Mouse (Mus musculus): ENCODE measurements around the gene Adamts10.

Gene Adamts10

DNA sequence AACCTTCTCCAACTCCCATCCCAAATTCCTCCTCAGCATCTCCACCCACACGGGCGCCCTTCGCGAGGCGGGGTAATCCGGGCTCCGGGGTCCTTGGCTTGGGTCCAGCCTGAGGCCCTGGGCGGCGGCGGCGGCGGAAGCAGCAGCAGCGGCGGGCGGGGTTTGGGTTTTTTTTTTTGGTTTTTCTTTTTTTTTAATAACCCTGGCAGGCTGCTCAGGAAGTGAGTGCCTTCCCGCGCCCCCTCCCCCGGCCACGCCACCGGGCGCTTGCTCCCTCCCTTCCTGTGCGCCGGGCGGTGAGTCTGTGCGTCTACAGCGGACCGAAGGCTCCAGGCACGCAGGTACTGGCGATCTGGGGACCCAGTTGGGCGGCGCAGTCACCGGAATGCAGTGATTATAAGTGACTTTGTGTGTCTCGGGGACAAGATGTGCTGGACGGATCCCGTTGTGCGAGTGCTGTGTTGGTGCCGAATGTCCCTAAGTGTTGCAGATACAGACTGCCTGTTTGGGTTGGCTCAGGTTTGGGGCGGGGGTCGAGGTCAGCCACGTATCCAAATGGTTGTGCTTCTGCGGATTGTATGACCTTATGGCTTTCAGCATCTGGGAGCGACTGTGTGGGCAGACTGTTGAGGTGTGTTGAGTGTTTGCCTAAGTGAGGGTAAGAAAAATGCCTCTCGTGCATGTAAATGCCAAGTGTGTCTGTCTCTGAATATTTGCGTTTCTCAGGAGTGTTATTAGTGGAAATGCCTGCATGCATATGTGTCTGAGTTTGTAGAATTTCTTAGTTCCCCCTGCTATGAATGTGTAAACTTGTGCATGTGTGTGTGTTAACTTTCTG is at the start of gene Adamts10:
Gene Adamts10 (plus strand): TSS at position 287 of the 838 bp plus-strand sequence.
- in situ Hi-C loops (cut with MboI, MseI): no loop called here

DNA sequence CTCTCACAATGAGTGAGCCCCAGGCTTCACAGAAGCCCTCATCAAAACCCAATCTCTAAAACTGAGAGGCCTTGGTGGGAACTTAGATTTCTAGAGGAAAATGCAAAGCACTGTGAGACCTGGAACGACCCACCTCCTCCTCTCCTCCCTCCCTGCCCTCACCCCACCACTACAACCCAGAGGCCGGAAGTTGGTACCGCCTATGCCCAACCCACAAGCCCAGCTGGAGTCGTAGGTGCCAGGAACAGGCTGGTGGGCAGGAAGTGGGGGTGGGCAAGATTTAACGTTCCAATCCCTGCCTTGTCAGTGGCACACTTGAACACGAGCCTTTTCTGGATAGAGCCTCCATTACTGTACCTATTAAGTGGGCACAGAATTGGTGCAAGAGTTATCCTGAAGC is 40.0 kb upstream of the Adamts10 start:
- in situ Hi-C loops (cut with MboI, MseI): no loop called here

DNA sequence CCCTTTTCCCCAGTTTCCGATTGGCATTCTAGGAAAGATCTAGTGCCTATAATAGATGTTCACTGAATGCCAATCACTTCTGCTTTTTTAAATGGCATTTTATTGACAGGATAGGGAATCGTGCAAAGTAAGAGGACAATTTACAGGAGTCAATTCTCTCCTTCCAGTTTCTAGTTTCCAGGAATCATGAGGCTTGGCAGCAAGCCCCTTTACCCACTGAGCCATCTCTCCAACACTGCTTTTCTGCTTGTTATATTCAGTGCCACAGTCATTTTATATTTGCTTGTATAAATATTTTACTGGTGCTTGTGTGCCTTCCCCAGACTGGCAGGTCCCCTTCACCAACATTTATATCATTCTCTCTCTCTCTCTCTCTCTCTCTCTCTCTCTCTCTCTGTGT is 36.8 kb upstream of the Adamts10 start:
- in situ Hi-C loops (cut with MboI, MseI): no loop called here

DNA sequence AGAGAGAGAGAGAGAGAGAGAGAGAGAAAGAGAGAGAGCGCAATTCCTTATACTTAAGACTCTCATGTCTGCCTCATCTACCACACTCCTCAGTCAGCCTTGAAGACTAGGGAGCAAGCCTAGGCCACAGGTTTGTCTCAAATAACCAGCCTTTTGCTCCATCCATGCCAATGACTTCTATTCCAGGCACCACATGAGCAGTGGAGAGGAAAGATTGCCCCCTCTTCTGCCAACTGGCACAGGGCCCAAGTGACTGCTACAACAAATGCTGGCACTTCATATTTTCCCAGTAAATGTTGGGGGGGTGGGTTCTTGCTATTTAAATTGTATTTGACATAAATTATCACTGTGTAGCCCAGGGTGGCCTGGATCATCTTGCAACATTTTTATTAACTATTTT is 36.4 kb upstream of the Adamts10 start:
- in situ Hi-C loops (cut with MboI, MseI): no loop called here

DNA sequence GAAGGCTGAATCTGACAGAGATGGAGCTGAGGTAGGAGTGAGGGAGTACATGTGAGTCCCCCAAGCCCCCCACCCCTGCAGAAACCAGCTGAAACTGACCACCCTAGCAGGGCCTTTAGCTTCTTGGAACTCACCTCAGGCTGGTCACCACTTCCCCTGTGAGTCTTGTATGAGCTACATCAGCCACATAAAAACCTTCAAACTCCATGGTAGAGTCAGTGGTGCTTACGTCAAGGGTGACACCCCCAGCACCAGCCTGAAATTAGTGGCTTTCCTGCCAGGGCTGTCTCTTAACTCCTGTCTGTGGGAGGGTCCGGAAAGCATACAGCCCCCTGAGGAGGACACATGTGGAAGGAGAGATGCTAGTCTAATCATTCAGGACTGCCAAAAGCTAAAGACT is 32.6 kb upstream of the Adamts10 start:
- in situ Hi-C loops (cut with MboI, MseI): no loop called here

DNA sequence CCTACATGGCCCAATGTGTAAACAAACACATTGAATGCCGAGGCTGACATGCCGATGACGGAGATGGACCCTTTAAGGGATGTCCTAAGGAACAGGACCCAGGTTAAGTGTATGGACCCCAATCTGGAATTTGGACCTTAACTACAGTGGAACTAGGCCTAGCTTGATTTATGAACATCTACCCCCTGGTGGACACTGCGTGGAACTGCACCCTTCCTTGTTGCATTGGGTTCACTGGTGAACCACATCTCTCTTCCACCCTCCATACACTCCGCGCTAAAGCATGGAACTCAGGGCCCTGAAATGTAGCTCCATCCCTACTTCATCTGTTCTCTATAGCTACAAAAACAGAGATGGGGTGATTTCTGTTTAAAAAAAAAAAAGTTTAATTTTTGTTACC is 30.9 kb upstream of the Adamts10 start:
- in situ Hi-C loops (cut with MboI, MseI): no loop called here

DNA sequence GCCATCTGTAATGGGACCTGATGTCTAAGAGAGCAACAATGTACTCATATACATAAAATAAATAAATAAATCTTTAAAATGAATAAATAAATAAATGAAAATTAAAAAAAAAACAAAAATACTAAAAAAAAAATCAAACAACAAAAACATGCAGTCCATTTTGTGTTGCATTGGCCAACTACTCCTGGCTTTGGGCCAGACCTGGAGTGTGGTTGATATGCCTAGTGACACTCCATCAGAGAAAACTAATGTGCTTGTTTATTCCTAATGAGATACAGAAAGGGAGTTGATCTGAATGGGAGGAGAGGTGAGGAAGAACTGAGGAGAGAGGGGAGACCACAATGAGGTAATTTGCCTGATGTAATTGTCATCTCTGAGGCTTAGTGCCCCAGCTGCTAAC is 29.4 kb upstream of the Adamts10 start:
- in situ Hi-C loops (cut with MboI, MseI): no loop called here

DNA sequence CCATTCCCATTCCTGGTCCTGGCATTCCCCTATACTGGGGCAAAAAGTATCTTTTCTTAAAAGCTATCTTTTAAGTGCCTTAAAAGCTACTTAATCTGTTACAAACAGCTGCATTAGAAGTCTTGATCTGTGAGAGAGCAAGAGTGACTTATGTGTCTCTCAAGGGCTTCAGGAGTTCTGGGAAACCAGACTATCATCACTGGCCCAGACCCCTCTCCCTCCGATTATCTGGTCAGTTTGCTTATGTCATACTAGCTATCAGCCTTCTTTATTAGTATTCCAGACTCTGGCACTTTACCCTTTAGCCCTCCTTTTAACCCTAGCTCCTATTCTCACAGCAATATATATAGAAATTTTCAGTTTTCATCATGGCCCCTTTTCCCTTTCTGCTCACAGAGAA is 25.1 kb upstream of the Adamts10 start:
- in situ Hi-C loops (cut with MboI, MseI): no loop called here

DNA sequence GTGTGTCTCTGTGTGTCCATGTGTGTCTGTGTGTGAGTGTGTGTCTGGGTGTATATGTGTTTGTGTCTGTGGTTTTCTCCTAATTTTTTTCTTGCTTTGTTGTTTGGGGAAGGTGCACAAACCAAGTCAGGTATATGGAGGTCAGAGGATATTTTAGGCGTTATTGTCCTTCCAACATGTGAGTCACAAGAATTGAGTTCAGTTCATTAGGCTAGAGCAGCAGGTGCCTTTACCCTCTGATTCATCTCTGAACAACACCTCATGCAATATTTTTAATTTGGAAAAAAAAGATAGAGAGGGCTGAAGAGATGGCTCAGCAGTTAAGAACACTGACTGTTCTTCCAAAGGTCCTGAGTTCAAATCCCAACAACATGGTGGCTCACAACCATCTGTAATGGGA is 15.6 kb upstream of the Adamts10 start:
- in situ Hi-C loops (cut with MboI, MseI): no loop called here

DNA sequence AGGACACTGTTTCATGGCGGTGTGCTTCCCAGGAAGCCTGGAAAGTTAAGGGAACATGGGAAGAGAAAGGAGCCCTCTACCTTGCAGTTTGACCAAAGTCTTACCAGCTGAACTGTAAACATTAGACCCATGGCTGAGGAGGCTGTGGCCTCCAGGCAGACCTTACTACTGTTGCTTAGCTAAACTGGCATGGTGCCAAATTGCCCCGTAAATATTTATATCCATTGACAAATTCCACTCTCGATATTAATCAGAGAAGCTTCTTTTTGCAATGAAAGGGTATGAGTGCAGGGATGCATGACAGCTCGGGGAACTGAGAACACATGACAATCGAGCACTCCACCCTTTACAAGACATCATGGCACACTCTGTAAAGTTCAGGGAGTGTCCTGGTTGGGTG is 13.8 kb upstream of the Adamts10 start:
- in situ Hi-C loops (cut with MboI, MseI): no loop called here

DNA sequence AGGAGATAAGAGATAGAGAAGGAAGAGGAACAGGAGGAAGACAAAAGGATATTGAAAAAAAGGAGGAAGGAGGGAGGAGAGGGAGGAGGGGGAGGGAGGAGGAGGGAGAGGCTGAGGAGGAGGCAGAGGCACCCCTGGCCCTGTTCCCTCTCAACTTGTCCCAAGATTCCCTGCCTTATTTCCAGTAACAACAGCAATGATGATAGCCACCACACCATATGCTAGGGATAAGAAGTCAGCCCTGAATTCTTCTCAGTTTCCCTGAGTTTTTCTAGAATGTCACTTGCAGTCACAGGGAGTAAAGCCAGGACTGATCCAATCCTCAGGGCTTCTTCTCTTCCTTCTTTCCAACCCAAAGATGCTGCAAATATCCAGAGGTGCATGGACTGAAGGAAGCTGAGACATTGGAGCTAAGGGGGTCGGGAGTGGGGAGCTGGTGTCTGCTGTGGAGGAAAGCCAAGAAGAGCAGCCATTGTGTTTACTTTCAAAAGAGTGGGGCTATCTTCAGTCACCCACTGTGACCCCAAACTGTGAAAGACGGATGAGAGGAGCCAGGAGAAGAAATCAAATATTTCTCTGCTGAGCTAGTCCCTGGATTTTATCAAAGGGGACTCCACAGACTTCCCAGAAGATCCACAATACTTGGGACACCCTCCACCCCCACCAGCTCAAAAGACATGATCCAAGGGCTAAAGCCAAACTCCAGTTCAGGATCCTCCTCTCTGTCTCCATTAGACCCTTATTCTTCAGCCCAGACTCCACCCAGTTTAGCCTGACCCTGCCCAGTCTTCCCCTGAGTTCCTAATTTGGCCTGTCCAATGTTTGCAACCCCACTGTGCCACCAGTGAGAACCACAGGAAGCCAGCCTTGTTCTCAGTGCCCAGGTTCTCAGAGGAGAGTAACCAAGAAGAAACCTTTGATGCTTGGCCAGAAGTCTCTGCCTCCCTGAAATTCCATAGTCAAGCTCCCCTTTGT is 11.3 kb upstream of the Adamts10 start:
- in situ Hi-C loops (cut with MboI, MseI): no loop called here

DNA sequence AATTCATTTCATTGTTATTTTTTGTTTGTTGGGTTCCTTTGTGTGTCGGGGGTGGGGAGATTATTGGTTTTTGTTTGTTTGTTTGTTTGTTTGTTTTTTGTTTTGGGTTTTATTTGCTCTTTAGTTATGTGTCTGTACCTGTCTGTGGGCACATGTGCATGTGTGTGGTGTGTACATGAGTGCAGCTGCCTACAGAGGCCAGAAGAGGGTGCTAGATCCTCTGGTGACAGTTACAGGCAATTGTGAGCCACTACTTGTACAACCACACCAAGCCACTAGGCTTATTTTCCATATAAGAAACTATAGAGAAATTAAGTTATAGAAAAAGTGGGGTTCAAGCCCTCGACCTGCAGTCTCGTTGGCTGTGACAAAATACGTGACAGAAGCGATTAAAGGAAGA is 10.1 kb upstream of the Adamts10 start:
- in situ Hi-C loops (cut with MboI, MseI): no loop called here

DNA sequence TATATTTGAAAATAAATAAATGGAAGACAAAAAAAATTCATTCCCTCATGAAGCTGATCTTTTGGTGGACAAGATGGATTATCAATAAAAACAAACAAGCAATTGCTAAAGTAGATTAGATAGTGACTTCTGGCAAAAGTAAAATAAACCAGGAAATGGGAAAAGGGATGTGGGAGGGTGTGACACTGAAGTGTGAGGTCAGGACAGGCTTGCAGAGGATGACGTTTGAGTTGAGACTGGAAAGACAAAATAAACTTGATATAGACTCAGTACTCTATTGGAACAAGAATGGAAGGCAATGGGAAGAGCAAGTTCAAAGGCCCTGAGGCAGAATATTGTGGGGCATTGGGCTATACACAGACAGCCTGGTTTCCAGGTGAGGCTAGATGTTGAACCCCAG is 3.6 kb upstream of the Adamts10 start:
- in situ Hi-C loops (cut with MboI, MseI): no loop called here

DNA sequence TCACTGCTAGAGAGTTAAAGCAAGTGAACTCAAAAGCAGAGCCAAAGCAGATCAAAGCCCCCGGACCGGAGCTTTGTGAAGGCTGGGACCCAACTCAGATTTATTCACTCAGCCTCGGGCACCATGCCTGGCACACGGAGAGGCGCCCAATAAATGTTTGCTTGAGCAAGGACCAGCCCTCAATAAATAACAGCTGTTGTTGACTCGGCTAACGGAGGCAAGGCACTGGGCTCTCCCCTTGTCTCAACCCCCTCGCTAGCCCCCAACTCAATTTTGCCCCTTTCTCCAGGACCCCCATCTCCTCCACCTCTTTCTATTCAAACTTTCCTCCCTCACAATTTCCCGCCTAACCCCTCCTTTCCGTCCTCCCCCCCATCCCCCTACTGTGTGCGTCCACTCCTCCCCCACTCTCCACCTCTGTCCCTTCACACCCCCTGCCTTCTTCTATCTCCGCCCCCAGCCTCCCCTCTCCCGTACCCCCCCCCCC is 530 bp upstream of the Adamts10 start:
- in situ Hi-C loops (cut with MboI, MseI): no loop called here

DNA sequence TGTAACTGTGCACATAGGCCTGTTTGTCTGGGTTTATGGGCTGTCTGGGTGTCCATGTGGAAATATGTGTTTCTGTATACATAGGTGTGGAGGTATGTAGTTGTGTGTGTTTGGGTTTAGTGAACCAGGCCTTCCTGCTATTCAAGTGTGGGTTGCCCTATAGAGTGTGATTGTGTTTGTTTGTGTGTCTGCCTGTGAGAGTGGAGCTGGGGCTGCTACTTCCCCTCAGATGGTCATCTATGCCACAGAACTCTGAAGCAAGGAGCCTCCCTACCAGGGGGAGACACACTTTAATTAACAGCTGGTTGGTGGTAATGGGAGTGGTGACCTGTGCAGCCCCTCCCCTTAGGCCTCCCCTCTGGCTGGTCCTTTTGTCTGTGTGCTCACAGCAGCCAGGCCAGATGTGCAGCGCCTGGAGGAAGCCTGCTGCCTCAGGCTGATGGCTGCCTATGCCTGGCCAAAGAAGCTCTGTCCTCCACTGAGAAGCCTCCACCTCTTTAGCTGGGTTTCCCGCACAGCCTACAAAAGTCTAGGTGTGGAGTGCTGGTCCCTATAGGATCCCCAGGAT is 886 bp downstream of the Adamts10 start:
- in situ Hi-C loops (cut with MboI, MseI): no loop called here

DNA sequence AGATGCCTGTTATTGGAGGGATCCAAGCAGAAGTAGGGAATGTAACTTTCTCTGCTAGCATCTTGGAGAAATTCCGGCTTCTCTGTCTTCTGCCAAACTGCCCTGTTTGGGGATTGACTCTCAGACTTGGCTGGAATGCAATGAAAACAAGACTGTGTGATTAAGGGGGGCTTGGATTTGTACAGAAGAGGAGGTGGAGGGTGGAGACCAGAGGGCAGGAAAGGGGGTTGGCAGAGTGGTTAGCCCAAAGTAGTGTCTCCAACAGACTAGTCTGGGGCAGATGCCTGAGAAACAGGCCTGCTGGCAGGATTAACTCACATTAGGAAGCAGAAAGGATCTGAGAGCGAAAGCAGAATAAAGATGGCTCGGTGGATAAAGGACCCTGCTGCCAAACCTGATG is 2.5 kb downstream of the Adamts10 start:
- in situ Hi-C loops (cut with MboI, MseI): no loop called here

DNA sequence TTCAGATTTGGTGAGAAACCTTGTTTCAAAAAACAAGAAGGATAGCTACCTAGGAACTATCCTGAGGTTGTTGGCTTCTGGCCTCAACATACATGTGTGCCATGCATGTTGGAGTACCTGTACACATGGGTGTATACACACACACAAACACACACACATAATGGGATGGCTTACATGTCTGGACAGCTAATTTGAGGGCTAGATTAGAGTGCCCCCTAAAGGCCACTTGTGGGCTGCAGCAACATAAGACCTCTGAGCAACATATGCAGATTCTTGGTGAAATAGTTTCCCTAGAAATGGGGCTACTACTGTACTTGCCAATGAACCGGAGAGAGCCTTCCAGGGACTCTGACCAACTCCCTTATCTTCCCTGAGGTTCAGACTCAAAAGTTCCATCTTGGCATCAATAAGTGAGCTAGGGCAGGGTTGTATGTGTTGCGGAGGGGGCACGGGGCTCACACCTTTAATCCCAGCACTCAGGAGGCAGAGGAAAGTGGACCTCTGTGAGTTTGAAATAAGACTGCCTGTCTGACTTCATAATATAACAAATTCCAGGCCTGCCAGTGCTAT is 15.2 kb downstream of the Adamts10 start:
- in situ Hi-C loops (cut with MboI, MseI): no loop called here

DNA sequence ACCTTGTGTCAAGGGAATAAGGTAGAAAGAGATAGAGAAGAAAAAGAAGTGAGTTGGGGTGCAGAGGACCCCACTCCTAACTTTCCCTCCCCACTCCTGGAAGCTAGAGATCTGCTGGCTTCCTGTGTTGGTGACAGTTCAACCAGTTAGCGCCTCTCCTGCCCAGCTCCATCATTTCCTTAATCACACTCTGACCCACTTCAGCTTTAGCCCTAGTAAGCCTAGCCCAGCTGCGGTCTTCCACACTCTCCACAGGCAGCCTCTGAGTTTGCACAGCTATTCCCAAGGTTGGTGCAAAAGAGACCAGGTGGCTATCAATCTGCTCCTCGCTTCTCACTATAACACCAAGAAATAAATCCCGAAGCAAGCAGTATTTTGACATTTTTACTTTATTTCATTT is 15.9 kb downstream of the Adamts10 start:
- in situ Hi-C loops (cut with MboI, MseI): no loop called here

DNA sequence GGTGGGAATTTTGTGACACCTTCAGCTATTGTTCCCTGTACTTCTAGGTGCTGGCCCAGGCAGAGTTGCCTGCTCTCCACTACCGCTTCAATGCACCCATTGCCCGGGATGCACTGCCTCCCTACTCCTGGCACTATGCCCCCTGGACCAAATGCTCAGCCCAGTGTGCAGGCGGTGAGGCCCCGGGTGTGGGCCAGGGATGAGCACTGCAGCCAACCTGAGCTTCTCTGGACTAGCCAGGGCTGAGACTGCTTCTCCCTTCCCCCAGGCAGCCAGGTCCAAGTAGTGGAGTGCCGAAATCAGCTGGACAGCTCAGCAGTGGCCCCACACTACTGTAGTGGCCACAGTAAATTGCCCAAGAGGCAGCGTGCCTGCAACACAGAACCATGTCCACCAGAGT is 25.2 kb downstream of the Adamts10 start:
- in situ Hi-C loops (cut with MboI, MseI): no loop called here

DNA sequence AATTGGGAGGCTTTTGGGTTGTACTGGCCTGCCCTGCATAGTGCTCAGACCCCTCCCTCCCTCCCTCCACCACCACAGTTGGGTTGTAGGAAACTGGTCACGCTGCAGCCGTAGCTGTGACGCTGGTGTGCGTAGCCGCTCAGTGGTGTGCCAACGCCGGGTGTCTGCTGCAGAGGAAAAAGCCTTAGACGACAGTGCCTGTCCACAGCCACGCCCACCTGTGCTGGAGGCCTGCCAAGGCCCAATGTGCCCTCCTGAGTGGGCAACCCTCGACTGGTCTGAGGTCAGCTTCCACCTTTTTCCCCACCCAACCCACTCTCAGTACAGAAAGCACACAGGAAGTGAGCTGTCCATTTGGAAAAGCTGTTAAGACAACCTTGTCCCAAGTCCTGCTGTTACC is 26.4 kb downstream of the Adamts10 start:
- in situ Hi-C loops (cut with MboI, MseI): loop anchor here (10.0 kb wide), 1 partner anchor 524 kb away; no protein-coding TSS in a partner anchor

DNA sequence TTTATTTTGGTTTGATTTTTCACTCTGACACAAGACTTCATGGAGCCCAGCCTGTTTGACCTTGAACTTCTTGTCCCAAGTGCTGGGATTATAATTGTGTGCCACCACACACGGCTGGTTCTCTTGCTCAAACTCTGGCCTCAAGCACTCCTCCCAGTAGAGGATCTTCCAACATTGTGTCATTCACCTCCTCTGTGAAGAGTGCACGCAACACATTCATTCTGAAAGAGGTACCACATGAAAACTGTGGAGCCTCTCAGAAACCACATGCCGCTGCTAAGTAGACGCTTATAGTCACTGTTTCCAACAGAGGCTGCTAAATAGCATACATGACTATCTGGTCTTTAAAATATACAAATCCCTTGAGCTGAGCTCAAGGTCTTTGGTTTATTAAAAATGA is 28.1 kb downstream of the Adamts10 start:
- in situ Hi-C loops (cut with MboI, MseI): loop anchor here (10.0 kb wide), 1 partner anchor 523 kb away; no protein-coding TSS in a partner anchor

DNA sequence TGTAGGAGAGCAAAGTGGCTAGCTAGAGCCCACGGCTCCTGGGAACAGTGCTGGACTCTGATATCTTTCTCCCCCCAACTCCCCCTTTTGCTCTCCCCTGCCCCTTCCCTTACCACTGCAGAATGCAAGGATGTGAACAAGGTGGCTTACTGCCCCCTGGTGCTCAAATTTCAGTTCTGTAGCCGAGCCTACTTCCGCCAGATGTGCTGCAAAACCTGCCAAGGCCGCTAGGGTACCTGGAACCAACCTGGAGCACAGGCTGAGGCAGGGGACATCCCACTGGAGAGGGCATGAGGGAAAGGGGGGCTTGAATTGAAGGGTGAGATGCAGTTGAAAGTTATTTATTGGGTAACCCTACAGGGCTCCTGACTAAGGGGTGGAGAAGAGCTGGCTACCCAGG is 29.0 kb downstream of the Adamts10 start:
- in situ Hi-C loops (cut with MboI, MseI): loop anchor here (10.0 kb wide), 1 partner anchor 522 kb away; no protein-coding TSS in a partner anchor
